Mouse (Mus musculus) G1E (cell line): ENCODE measurements at regions not wholly inside any gene's neighbourhood (a gene's known extent, or its start where the extent isn't known, plus 50 kb on each side); places are given as distances from the start of the nearest gene placed in this dataset.

Source experiments
- CTCF ChIP-seq: IDR thresholded peaks from 2 replicates; pipeline ENCODE4 v1.5.1; 2012; ENCODE audit warnings: low read depth, low read length, inconsistent platforms, mixed read lengths
- GATA1 ChIP-seq: IDR thresholded peaks from 2 replicates; pipeline ENCODE4 v1.6.1; 2012; ENCODE audit warnings: borderline replicate concordance, low read length, inconsistent platforms, mixed read lengths

DNA sequence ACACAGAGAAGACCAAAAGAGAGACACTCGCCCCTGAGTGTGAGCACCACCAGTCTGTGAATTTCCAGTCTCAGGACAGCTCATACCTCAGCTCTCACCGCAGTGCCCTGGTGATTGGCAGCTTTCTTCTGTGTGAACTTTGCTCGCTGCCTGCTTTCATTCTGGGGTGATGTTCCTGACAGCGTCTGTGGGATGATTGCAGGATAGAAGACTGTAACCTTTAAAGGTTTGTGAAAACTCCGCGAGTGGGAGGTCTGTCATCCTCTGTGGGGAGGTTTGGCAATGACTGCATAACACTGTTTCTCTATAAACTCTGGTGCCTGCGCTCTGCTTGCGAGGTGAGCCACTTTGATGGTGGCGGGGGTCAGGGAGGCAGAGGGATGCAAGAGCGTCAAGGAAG lies 169.7 kb downstream of the Drd1 start:
- TF ChIP-seq GATA1 (no peak), CTCF (no peak)
